Comparison of ENCODE assay signal across 20 mouse cellular contexts in genomic region chr6:99233411-99233810, GRCm38 (mm10).
"Had no signal": no experiment of that assay in that cellular context is flagged by ENCODE, and none has a peak within 500 bp of the region (broad histone marks: within the 10 kb centered on the region; RNA-seq: fewer than 3 reads in every experiment).

No protein-coding gene starts in this region.

- DNase-seq: kidney, adult 11 months; kidney, adult 8-10 months; kidney, postnatal 10 days; kidney, postnatal 36 days; liver, postnatal 0 days; lung, embryonic 14.5 days; right cerebral cortex, adult 18-20 months; right cerebral cortex, postnatal 14 days; spleen, adult 18-20 months; thymus, postnatal 25 days had no signal

- H3K27ac ChIP-seq: kidney, embryonic 15.5 days; limb, embryonic 12.5 days; limb, embryonic 15.5 days; liver, embryonic 14.5 days; macrophage; neural tube, embryonic 12.5 days; neural tube, embryonic 15.5 days; stomach, embryonic 15.5 days had no signal

- H3K9ac ChIP-seq: kidney, embryonic 15.5 days; limb, embryonic 12.5 days; limb, embryonic 15.5 days; liver, embryonic 14.5 days; liver, postnatal 0 days; lung, embryonic 14.5 days; neural tube, embryonic 12.5 days; neural tube, embryonic 15.5 days; stomach, embryonic 15.5 days had no signal

- H3K4me2 ChIP-seq: kidney, embryonic 15.5 days; limb, embryonic 12.5 days; limb, embryonic 15.5 days; liver, embryonic 11.5 days; lung, embryonic 14.5 days; neural tube, embryonic 12.5 days; neural tube, embryonic 15.5 days; stomach, embryonic 15.5 days had no signal

- H3K27me3 ChIP-seq: kidney, embryonic 15.5 days; limb, embryonic 15.5 days; neural tube, embryonic 12.5 days; stomach, embryonic 15.5 days had no signal

- H3K36me3 ChIP-seq: kidney, embryonic 15.5 days; limb, embryonic 12.5 days; limb, embryonic 15.5 days; neural tube, embryonic 12.5 days; neural tube, embryonic 15.5 days; stomach, embryonic 15.5 days had no signal

- ATAC-seq: liver, postnatal 0 days; lung, postnatal 0 days had no signal

- H3K4me1 ChIP-seq: kidney, embryonic 15.5 days had no signal

- H3K9me3 ChIP-seq: kidney, embryonic 15.5 days; limb, embryonic 12.5 days; limb, embryonic 15.5 days; neural tube, embryonic 12.5 days; neural tube, embryonic 15.5 days; stomach, embryonic 15.5 days had no signal

- H3K4me3 ChIP-seq: kidney, embryonic 15.5 days; limb, embryonic 12.5 days; limb, embryonic 15.5 days; neural tube, embryonic 12.5 days; neural tube, embryonic 15.5 days; stomach, embryonic 15.5 days had no signal
